Comparison of ENCODE assay signal across 24 mouse cellular contexts in genomic region chr3:103782844-103783609, GRCm38 (mm10). TPM values are rescaled to one million over a fixed set of nuclear protein-coding genes. Genes with fewer than 3 reads are reported as not detected.
DNase-seq lines count a peak whose midpoint lies in the region; ATAC-seq and TF ChIP-seq lines count a peak whose summit lies in the region.
"Had no signal": no experiment of that assay in that cellular context is flagged by ENCODE, and none has a peak within 500 bp of the region (broad histone marks: within the 10 kb centered on the region; RNA-seq: fewer than 3 reads in every experiment).

No protein-coding gene starts in this region.

- 52% methylated on average over 4 of the region's 4 CpGs for WGBS in liver, embryonic 12.5 days (ENCODE audit: insufficient replicate concordance)
- 60% methylated on average over 4 of the region's 4 CpGs for WGBS in liver, embryonic 11.5 days
- whole genome bisulfite sequencing in small intestine, adult 2 months: 52% methylated on average over 4 of the region's 4 CpGs

- no peak for TF ChIP-seq CTCF in small intestine, adult 2 months (IDR thresholded peaks at IDR 0.05; ENCODE audit: extremely low read depth, insufficient read length, insufficient replicate concordance, low read depth, low read length)

- peaks cover 28% of the 10 kb centered on the region for H3K36me3 ChIP-seq in liver, embryonic 12.5 days
- no peaks in the 10 kb centered on the region for H3K36me3 ChIP-seq in liver, embryonic 11.5 days (ENCODE audit: control insufficient read depth, insufficient read depth, low read length)
- peaks cover under 1% of the 10 kb centered on the region; the same call in 1 of the 2 replicates for H3K36me3 ChIP-seq in small intestine, adult 2 months (ENCODE audit: control insufficient read depth, insufficient read depth, low read length)

- TF ChIP-seq POLR2A in small intestine, adult 2 months (IDR thresholded peaks at IDR 0.05; ENCODE audit: low read depth, low read length): no peak

- no peak for ATAC-seq in liver, embryonic 12.5 days
- no peak for ATAC-seq in liver, embryonic 11.5 days (replicated peaks; ENCODE audit: low FRiP score)
- no peak for ATAC-seq in cerebellum, adult (ENCODE audit: insufficient number of reproducible peaks, low FRiP score, low TSS enrichment)
- ATAC-seq: forebrain, postnatal 0 days had no signal

- H3K27ac ChIP-seq in liver, embryonic 12.5 days: 0 out of 2 replicates have a peak overlapping the region, but pooled peaks have one; percentile 6
- H3K27ac ChIP-seq in liver, embryonic 11.5 days (ENCODE audit: low read depth, low read length): no peak overlapping the region
- H3K27ac ChIP-seq in small intestine, adult 2 months (ENCODE audit: insufficient read depth, low read depth, low read length): peak overlapping the region; percentile 32; the same call in 1 of the 2 replicates
- H3K27ac ChIP-seq: embryonic facial prominence, embryonic 12.5 days; hindbrain, embryonic 12.5 days; macrophage; neural tube, embryonic 15.5 days had no signal

- H3K4me3 ChIP-seq in liver, embryonic 12.5 days: no peak overlapping the region
- H3K4me3 ChIP-seq in liver, embryonic 11.5 days (ENCODE audit: low read depth, low read length): no peak overlapping the region
- H3K4me3 ChIP-seq in small intestine, adult 2 months (ENCODE audit: low read depth, low read length): no peak overlapping the region
- H3K4me3 ChIP-seq: embryonic facial prominence, embryonic 12.5 days; hindbrain, embryonic 12.5 days; myocyte; neural tube, embryonic 15.5 days had no signal

- H3K4me2 ChIP-seq in liver, embryonic 12.5 days: peak overlapping the region; percentile 15; the same call in 1 of the 2 replicates
- H3K4me2 ChIP-seq in liver, embryonic 11.5 days: no peak overlapping the region
- H3K4me2 ChIP-seq: embryonic facial prominence, embryonic 12.5 days; hindbrain, embryonic 12.5 days; lung, embryonic 14.5 days; neural tube, embryonic 15.5 days had no signal

- H3K27me3 ChIP-seq in liver, embryonic 12.5 days (replicated peaks): no peaks in the 10 kb centered on the region
- no peaks in the 10 kb centered on the region for H3K27me3 ChIP-seq in liver, embryonic 11.5 days (replicated peaks; ENCODE audit: control insufficient read depth, insufficient read depth, low read length)
- H3K27me3 ChIP-seq in small intestine, adult 2 months (ENCODE audit: control insufficient read depth, insufficient read depth, low read length): no peaks in the 10 kb centered on the region
- H3K27me3 ChIP-seq: embryonic facial prominence, embryonic 12.5 days; hindbrain, embryonic 12.5 days; neural tube, embryonic 15.5 days had no signal

- DNase-seq in liver, embryonic 11.5 days (ENCODE audit: low spot score): no peak
- peak; percentile 54 to 57 for DNase-seq in B cell, adult 2 months
- DNase-seq in MEL-GATA-1-ER (ENCODE audit: extremely low read depth, low read depth) (peak; percentile 42), adipocyte (ENCODE audit: low spot score) (no peak)
- DNase-seq: adrenal gland, postnatal 10 days; cerebellum, adult 2 months; forebrain, postnatal 0 days; heart, adult 18-20 months; kidney, adult 11 months; kidney, postnatal 14 days; layer of hippocampus, adult 9-11 months; lung, embryonic 14.5 days; midbrain, embryonic 14.5 days; right cerebral cortex, postnatal 4 days had no signal

- H3K9me3 ChIP-seq in liver, embryonic 12.5 days (replicated peaks): no peaks in the 10 kb centered on the region
- H3K9me3 ChIP-seq in liver, embryonic 11.5 days (ENCODE audit: control insufficient read depth, low read length): no peaks in the 10 kb centered on the region
- H3K9me3 ChIP-seq: embryonic facial prominence, embryonic 12.5 days; hindbrain, embryonic 12.5 days; neural tube, embryonic 15.5 days had no signal

- H3K4me1 ChIP-seq in liver, embryonic 12.5 days: peaks cover 90% of the 10 kb centered on the region
- peaks cover 29% of the 10 kb centered on the region for H3K4me1 ChIP-seq in liver, embryonic 11.5 days (replicated peaks; ENCODE audit: control insufficient read depth, insufficient read depth, low read length)
- peaks cover 11% of the 10 kb centered on the region; the same call in 1 of the 2 replicates for H3K4me1 ChIP-seq in small intestine, adult 2 months (ENCODE audit: control insufficient read depth, insufficient read depth, insufficient read length, low read length)
- H3K4me1 ChIP-seq: embryonic facial prominence, embryonic 12.5 days; hindbrain, embryonic 12.5 days had no signal

- 0 out of 2 replicates have a peak overlapping the region, but pooled peaks have one; percentile 20 for H3K9ac ChIP-seq in liver, embryonic 12.5 days
- no peak overlapping the region for H3K9ac ChIP-seq in liver, embryonic 11.5 days (ENCODE audit: low read depth, low read length)
- H3K9ac ChIP-seq: embryonic facial prominence, embryonic 12.5 days; forebrain, postnatal 0 days; hindbrain, embryonic 12.5 days; lung, embryonic 14.5 days; neural tube, embryonic 15.5 days had no signal

RNA-seq across cellular contexts. Expression of gene Hipk1, which starts 8.3 kb away (rescaled TPM):
- 17.7 and 18.1 TPM in 2 replicates for polyA plus RNA-seq in liver, embryonic 12.5 days (2016; fragmentation: Nextera tagmentation; extraction: Ambion mirVana)
- polyA plus RNA-seq in liver, embryonic 11.5 days (2014; fragmentation: Nextera tagmentation; extraction: Ambion mirVana): 15.5 and 15.7 TPM in 2 replicates
- polyA plus RNA-seq in small intestine, adult 2 months (2012; rRNA removed): 27.2 and 55.2 TPM in 2 replicates

RNA-seq across cellular contexts. Expression of gene Dclre1b, which starts 26.2 kb away (rescaled TPM):
- 28.4 and 30.8 TPM in 2 replicates for polyA plus RNA-seq in liver, embryonic 12.5 days (2016; fragmentation: Nextera tagmentation; extraction: Ambion mirVana)
- 35.1 and 36.8 TPM in 2 replicates for polyA plus RNA-seq in liver, embryonic 11.5 days (2014; fragmentation: Nextera tagmentation; extraction: Ambion mirVana)
- polyA plus RNA-seq in small intestine, adult 2 months (2012; rRNA removed): 5.2 and 5.3 TPM in 2 replicates

RNA-seq across cellular contexts. Expression of gene Ap4b1, which starts 26.3 kb away (rescaled TPM):
- polyA plus RNA-seq in liver, embryonic 12.5 days (2016; fragmentation: Nextera tagmentation; extraction: Ambion mirVana): 18.7 and 19.4 TPM in 2 replicates
- polyA plus RNA-seq in liver, embryonic 11.5 days (2014; fragmentation: Nextera tagmentation; extraction: Ambion mirVana): 20.8 and 23.9 TPM in 2 replicates
- 3.8 and 9.4 TPM in 2 replicates for polyA plus RNA-seq in small intestine, adult 2 months (2012; rRNA removed)

RNA-seq across cellular contexts. Expression of gene Gm43064, which starts 26.3 kb away (rescaled TPM):
- 0.56 and 0.60 TPM in 2 replicates for polyA plus RNA-seq in liver, embryonic 12.5 days (2016; fragmentation: Nextera tagmentation; extraction: Ambion mirVana)
- polyA plus RNA-seq in liver, embryonic 11.5 days (2014; fragmentation: Nextera tagmentation; extraction: Ambion mirVana): 0.75 TPM in 1 of 2 replicates, not detected in the other
- polyA plus RNA-seq in small intestine, adult 2 months (2012; rRNA removed): not detected in 2 replicates
- polyA plus RNA-seq: macrophage; midbrain, embryonic 14.5 days; neural tube, embryonic 15.5 days had no signal

RNA-seq across cellular contexts. Expression of gene Gm10964, which starts 43.9 kb away (rescaled TPM):
- polyA plus RNA-seq in liver, embryonic 12.5 days (2016; fragmentation: Nextera tagmentation; extraction: Ambion mirVana): not detected in 2 replicates
- polyA plus RNA-seq in liver, embryonic 11.5 days (2014; fragmentation: Nextera tagmentation; extraction: Ambion mirVana): not detected in 2 replicates
- polyA plus RNA-seq in small intestine, adult 2 months (2012; rRNA removed): not detected in 2 replicates
- polyA plus RNA-seq: cerebellum, adult 2 months; embryonic facial prominence, embryonic 12.5 days; forebrain, postnatal 0 days; heart, embryonic 16.5 days; hindbrain, embryonic 12.5 days; limb, embryonic 11.5 days; lung, embryonic 14.5 days; macrophage; midbrain, embryonic 14.5 days; myocyte; neural tube, embryonic 15.5 days had no signal

Comparison
In these comparisons a context has a peak if more than half of its experiments do, and no peak if none do; other contexts are left out.
1. DNase-seq: peak in B cell, adult 2 months (2 of 2) and MEL-GATA-1-ER (single experiment); none in liver, embryonic 11.5 days (single experiment) and adipocyte (single experiment).